Mouse (Mus musculus) myocyte (in vitro differentiated cells): ENCODE measurements around the gene Fancd2os.

Source experiments
- CEBPB ChIP-seq: IDR thresholded peaks from 2 replicates; pipeline ENCODE4 v1.6.1; 2011; ENCODE audit warnings: mild to moderate bottlenecking, moderate library complexity; ENCODE audit not compliant: poor library complexity, insufficient read depth, severe bottlenecking
- MAX ChIP-seq: IDR thresholded peaks from one replicate; pipeline ENCODE4 v1.6.1; 2011; ENCODE audit warnings: low read depth, mild to moderate bottlenecking, control low read depth
- MYOG ChIP-seq, 3 experiments: IDR thresholded peaks; one replicate each; pipeline ENCODE4 v1.6.1; 2011; ENCODE audit warnings: control low read depth in 2 of 3, low read depth in 2 of 3, mild to moderate bottlenecking in 2 of 3; ENCODE audit not compliant: insufficient read length in 2 of 3, control insufficient read depth in 1 of 3, insufficient read depth in 1 of 3
- POLR2A ChIP-seq: IDR thresholded peaks from one replicate; pipeline ENCODE4 v1.6.1; 2011; ENCODE audit warnings: low read depth, mild to moderate bottlenecking, control low read depth, moderate library complexity; ENCODE audit not compliant: insufficient read length
- POLR2AphosphoS2 ChIP-seq: IDR thresholded peaks from one replicate; pipeline ENCODE4 v1.6.1; 2011; ENCODE audit warnings: low read depth, control low read depth; ENCODE audit not compliant: insufficient read length
- REST ChIP-seq: IDR thresholded peaks from one replicate; pipeline ENCODE4 v1.6.1; 2011; ENCODE audit warnings: mild to moderate bottlenecking, control low read depth, moderate library complexity; ENCODE audit not compliant: insufficient read depth, insufficient read length
- TCF12 ChIP-seq: IDR thresholded peaks from one replicate; pipeline ENCODE4 v1.6.1; 2011; ENCODE audit warnings: mild to moderate bottlenecking, control low read depth; ENCODE audit not compliant: poor library complexity, insufficient read depth, severe bottlenecking
- TCF3 ChIP-seq: IDR thresholded peaks from one replicate; pipeline ENCODE4 v1.6.1; 2011; ENCODE audit warnings: low read depth, control low read depth; ENCODE audit not compliant: insufficient read length
- USF1 ChIP-seq: IDR thresholded peaks from one replicate; pipeline ENCODE4 v1.6.1; 2011; ENCODE audit warnings: low read depth, mild to moderate bottlenecking, control low read depth, moderate library complexity

DNA sequence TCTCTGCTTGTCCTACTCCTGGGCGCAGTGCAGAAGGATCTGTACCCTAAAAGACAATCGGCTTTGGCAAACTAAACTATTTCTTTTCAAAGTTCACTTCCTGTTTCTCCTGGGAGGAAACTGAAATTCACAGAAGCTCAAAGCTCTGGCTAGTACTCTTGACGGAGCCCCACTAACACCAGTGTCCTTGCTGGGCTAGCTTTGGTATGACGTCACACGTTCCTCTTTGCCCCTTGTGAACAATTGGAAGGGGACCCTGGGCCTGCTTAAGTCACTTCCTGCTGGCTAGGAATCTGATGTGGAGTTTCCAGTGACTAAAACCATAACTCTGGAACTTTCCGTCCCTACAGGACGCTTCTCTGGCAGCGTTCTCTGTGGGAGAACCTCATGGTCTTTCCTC, 44.3 kb upstream of the Fancd2os start:
- TF ChIP-seq USF1 (no peak), POLR2A (no peak), MYOG (IDR thresholded peaks at IDR 0.05; ENCODE audit: control insufficient read depth in 1 of 3, insufficient read depth in 1 of 3, insufficient read length in 2 of 3, low read depth in 2 of 3) (no peak), MAX (no peak), POLR2AphosphoS2 (no peak), REST (no peak), TCF3 (no peak), TCF12 (no peak), CEBPB (no peak)
